Mouse (Mus musculus) testis, adult 10 weeks (tissue): ENCODE measurements around the gene Sys1. TPM values are rescaled to one million over a fixed set of nuclear protein-coding genes. Genes with fewer than 3 reads are reported as not detected.

Experiments used
- polyA plus RNA-seq: library from polyadenylated mRNA; stranded (reverse); fragments of 350-450 nt; fragmentation: Illumina TruSeq; extraction: RNeasy Lipid Tissue Mini Kit (QIAGEN cat#74804); gene quantifications from one replicate; pipeline ENCODE4 v1.2.3, GENCODE M21; 2014; ENCODE audit warnings: low read depth, low replicate concordance

Gene Sys1
- 6.3 TPM for polyA plus RNA-seq

DNA sequence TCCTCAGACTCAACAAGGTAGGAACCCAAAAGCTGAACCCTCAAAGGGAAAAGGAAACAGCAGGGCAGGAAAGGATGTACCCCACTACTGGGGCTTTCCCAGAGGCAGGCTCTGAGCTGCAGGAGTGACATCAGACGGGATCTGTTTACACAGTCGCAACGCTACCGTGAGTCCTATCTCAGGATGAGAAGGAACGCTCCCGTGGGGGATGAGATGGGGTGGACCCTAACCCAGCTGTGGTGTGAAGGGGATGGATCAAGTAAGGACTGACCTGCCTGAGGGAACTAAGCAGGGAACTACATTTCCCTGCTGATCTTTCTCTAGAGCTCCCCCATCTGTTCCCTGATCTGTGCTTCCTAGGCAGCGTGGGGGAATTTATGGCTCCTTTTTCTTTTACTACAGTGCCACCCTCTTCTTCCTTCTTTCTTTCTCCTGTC lies at the start of gene Sys1:
Sys1 (plus strand) TSS at position 101 of the 437 bp plus-strand sequence.

DNA sequence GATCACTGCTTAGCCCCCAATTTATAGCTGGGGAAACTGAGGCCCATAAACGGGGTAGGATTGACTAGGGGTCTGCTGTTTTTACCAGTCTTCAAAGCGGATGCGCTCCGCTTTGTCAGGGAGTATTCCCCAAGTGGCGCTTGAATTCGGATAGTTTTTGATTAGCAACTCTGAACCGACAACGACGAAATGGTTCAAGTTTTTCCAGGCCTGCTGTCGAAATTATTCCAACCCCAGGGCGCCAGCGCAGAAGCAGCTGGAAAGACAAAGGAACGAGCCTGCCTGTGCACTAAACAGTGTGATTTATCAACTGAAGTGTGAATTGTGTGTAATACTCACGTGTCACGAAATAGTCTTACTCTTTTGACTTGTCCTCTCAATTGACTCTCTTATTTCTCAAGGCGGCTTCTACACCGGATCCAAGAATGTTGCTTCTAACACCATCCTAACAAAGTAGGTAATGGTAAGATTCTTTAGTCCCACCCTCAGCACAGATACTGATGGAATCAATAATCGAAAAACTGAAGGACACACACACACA lies 13.2 kb upstream of the Sys1 start, which contains the start of gene Sdc4:
Sdc4 (minus strand) TSS at position 428 of the 541 bp plus-strand sequence.

GRCm38 (mm10) chr2:164460745-164461551 lies 4.2 kb downstream of the Sys1 start, which contains the start of gene Gm20458:
TSS of gene Gm20458 (plus strand) at chr2:164460967.

DNA sequence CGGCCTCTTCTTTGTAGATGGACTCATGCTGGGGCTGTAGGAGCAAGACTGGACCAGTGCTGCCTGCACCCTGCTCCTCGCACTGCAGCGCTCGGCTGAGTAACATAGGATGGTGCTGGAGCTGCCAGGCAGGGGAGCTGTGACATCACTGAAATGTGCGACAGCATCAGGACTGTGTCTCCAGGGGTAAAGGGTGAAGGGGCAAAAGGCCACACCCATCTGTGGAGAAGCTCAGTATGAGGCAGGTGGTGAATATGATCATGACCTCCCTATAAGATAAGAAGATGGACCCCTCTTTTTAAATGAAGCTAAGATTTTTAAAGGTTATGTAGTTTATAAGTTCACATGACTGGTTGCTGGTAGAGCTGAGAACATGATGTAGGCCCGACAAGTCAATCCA lies 16.9 kb downstream of the Sys1 start, which contains the start of gene Trp53tg5:
Trp53tg5 (minus strand) TSS at position 101 of the 400 bp plus-strand sequence.

DNA sequence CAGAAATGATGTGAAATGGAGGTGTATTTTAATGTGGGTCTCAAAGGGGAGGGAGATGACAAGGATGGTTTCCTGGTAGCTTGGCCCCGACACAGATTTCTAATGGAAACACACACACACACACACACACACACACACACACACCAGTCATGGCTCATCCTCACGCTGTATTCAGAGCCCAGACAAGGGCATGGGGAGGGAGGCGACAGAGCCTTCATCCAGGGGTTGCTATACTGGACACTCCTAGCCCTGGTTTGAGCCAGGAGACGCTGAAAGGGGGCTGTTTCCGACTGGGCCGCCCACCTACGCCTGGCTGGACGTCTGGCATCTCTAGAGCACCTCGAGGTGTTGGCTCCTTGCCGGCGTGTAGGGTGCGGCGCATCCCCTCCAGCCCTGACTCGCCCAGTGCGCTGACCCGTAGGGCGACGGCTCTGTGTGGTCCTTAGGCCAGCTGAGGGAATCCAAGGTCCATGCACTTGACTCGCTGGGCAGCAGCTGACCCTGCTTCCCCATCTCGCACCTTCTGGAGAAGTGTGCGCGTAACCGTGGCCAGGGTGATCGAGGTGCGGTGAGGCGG lies 29.0 kb downstream of the Sys1 start, which contains the start of gene Dbndd2:
Dbndd2 (plus strand) TSS at position 426 of the 577 bp plus-strand sequence.

GRCm38 (mm10) chr2:164496847-164497690 lies 40.3 kb downstream of the Sys1 start, which contains the start of gene Pigt:
TSS of gene Pigt (plus strand) at chr2:164497520.

Other genes with a start within 250 kb of the Sys1 start
- 0.62 TPM for gene Wfdc15b, start 235.3 kb upstream of the Sys1 start, polyA plus RNA-seq
- not detected for gene Svs2, start 218.5 kb upstream of the Sys1 start, polyA plus RNA-seq
- gene Svs3b, start 200.3 kb upstream of the Sys1 start, polyA plus RNA-seq: 0.50 TPM
- 1.5 TPM for gene Svs4, start 178.5 kb upstream of the Sys1 start, polyA plus RNA-seq
- not detected for gene Svs3a, start 167.7 kb upstream of the Sys1 start, polyA plus RNA-seq
- 3.8 TPM for gene Svs6, start 140.2 kb upstream of the Sys1 start, polyA plus RNA-seq
- gene Svs5, start 124.2 kb upstream of the Sys1 start, polyA plus RNA-seq: 8.0 TPM
- 0.27 TPM for gene Slpi, start 67.9 kb upstream of the Sys1 start, polyA plus RNA-seq
- gene Rbpjl, start 53.8 kb upstream of the Sys1 start, polyA plus RNA-seq: not detected
- not detected for gene Matn4, start 51.8 kb upstream of the Sys1 start, polyA plus RNA-seq
- gene Sdc4, start 13.1 kb upstream of the Sys1 start, polyA plus RNA-seq: 23.5 TPM
- gene Gm20458, start 4.0 kb downstream of the Sys1 start, polyA plus RNA-seq: not detected
- 308 TPM for gene Trp53tg5, start 16.8 kb downstream of the Sys1 start, polyA plus RNA-seq
- gene Dbndd2, start 29.1 kb downstream of the Sys1 start, polyA plus RNA-seq: 0.98 TPM
- 8.8 TPM for gene Pigt, start 40.6 kb downstream of the Sys1 start, polyA plus RNA-seq
- gene Wfdc2, start 105.4 kb downstream of the Sys1 start, polyA plus RNA-seq: not detected
- not detected for gene Spint3, start 116.5 kb downstream of the Sys1 start, polyA plus RNA-seq
- 17.8 TPM for gene Wfdc6a, start 128.5 kb downstream of the Sys1 start, polyA plus RNA-seq
- gene Eppin, start 136.6 kb downstream of the Sys1 start, polyA plus RNA-seq: 83.7 TPM
- 2.2 TPM for gene Wfdc6b, start 156.6 kb downstream of the Sys1 start, polyA plus RNA-seq
- gene Wfdc8, start 156.7 kb downstream of the Sys1 start, polyA plus RNA-seq: 1.6 TPM
- 2.0 TPM for gene Wfdc16, start 181.8 kb downstream of the Sys1 start, polyA plus RNA-seq
- gene Wfdc10, start 199.1 kb downstream of the Sys1 start, polyA plus RNA-seq: 15.1 TPM
- gene Wfdc9, start 199.6 kb downstream of the Sys1 start, polyA plus RNA-seq: not detected
- not detected for gene Wfdc11, start 217.1 kb downstream of the Sys1 start, polyA plus RNA-seq
- 2.2 TPM for gene Wfdc13, start 228.1 kb downstream of the Sys1 start, polyA plus RNA-seq
- not detected for gene Spint4, start 241.5 kb downstream of the Sys1 start, polyA plus RNA-seq